Mouse (Mus musculus): ENCODE results near the gene Mrps18b.
A peak's percentile ranks its signal among the peaks of the same experiment; 100 is the strongest.

Gene Mrps18b

DNA sequence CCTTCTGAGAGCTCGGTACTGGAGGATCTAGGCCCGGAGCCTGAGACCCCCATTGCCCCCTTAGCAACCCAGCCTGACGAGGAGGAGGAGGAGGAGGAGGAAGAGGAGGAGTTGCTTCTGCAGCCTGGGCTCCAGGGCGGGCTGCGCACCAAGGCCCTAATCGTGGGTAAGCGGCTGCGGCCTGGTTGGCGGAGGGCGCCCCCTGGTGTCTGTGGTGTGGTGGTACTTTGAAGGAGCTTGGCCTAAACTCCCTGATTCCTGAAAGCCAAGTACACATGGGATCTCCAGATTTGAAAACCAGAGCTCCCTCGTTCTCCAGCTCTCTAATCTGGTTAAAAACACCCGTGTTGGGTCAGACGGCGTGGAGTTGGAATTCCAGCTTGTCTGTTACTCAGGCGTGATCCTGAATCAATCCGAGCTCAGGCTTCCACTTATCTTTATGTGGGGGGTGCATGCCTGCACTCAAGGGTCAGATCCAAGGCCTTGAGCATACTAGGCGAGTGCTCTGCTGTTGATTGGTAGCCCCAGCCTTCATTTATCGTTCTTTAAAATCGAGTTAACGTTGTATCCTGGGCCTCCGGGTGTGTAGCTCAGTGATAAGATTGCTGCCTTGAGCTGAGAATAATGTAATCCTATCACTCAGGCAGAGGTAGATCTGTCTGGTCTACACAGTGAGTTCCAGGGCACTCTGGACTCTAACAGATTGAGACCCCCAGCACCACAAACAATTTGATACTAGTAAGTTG, 42.2 kb downstream of the Mrps18b start:
- peak; percentile 89 for DNase-seq

DNA sequence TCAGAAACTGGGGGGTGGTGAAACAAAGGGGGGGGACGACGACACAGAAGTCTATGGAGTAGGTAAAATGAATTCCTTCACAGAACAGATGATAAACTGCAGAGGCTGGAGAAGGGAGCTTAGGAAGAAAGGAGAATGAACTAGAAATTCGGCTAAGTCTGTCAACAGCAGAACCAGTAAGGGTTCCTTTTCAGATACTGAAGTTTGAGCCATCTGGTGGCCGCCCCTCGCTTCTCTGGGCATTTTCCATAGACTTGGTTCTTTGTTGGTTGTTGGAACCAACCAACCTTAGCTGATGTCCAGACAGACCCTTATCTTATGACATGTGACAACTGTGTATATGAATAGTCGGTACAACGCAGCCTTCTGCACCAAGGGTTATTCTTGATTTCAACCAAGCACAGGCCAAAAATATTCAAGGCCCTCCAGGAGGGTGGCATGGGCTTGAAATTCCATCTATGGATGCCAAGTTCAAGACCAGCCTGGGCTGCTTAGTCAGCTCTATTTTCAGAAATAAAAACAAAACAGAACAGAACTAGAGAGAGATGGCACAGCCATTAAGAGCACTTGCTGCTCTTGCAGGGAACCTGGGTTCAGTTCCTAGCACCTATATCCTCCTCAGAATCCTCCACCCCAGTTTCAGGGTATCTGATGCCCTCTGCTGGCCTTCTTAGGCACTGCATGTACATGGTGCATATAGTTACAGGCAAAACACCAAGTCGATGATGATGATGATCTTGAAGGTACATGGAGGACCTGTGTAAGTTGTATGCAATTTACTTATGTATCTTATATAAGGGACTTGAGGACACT, 45.1 kb downstream of the Mrps18b start:
- DNase-seq = no peak

DNA sequence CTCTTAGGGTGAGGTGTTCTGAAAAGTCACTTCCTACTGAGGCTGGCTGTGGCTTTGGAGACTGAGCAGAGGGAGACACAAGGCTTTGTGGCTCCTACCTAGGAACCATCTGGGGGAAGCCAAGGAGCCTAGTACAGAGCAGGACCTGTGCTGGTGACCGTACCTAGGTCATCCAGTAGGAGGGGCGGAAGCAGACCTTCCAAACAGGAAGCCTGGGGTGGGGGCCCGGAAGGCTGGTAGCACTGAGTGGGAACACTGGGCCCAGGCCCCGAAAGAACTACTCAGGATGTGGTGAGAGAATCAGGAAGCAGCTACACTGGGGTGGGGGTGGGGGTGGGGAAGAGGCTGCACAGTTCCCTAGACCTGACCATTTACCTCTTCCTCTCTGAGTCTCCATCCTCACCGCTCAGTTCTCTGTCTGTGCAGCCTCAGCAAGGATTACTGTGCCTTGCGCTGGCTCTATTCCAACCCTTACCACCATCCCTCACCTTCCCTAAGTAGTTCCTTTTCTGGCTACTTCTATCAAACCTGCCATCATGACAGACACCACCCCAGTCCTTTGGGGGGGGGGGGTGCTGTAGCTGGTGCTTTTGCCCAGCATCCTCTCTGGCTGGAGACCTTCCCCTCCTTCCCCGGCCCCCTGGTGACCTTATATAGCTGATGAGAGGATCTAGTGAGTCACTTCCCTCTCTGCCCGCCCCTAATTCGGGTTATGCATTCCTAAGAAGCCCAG, 45.9 kb downstream of the Mrps18b start:
- DNase-seq = no peak

DNA sequence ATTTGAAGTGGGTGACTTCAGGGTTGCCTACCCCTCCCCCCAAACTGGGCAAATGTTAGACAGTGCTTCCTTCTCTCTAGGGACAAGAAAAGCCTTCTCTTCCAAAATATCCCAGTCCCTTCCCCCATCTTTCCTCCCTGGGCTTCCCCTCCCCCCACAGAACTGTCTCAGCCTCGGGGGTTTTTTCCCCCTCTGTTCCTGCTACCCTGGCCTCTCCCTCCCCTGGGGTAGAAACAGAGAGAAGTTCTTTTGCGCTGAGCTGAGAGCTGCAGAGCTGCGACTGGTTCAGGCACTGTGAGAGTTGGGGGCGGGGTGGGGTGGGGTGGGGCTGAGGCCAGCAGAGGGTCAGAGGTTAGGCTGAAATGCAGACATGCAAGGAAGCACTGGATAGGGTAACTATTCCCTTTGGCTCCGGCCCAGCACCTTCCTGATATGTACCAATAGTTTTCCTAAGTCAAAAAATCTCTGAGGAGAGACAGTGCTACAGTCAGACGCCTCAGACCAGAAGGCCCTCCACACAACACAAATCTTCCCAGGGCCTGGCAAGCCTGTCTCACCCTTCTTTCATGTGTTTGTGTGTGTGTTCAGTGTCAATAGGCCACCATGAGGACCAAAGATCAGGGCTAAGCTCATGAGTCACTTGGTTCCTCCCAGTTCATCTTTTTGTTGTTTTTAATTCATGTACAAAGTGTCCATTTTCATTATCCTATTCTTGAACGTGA, 46.7 kb downstream of the Mrps18b start:
- DNase-seq = no peak

DNA sequence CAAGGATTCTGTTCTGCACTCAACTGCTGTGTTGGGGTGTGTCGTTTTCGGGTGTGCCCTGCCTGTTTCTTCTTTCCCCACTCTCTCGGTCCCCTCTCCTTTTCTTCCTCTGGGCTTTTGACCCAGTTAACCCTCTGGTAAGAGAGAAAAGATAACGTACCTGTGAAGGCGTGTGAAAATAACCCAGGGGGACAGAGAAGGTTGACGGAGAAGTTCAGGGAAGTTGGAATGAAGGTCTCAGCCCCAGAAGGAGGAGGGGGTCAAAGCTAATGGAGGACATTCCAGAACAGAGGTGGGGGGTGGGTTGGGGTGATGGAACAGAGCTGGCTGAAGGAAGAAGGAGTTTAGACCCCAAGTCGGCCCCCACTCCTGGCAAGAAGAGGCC, 47.2 kb downstream of the Mrps18b start:
- DNase-seq = no peak

DNA sequence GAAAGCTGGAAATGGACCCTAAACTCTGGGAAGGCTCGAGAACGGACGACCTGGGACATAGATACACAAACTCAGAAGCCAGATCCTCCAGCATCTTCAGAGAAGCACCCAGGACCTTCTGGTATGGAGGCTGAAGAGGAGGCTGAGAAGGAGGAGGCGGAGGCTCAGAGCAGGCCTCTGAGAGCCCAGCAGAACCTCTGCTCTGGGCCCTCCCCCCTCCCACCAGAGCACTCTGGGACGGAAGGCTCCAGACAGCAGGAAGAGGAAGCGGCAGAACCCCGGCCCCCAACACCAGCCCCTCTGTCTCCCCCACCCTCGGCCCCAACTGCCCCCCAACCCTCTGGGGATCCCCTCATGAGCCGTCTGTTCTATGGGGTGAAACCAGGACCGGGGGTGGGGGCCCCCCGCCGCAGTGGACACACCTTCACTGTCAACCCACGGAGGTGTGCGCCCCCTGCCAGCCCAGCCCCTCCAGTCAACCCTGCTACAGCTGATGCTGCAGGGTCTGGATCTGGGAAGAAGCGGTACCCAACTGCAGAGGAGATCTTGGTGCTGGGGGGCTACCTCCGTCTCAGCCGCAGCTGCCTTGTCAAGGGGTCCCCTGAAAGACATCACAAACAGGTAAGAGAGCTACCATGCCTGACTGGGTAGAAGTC, 47.9 kb downstream of the Mrps18b start:
- DNase-seq = no peak

DNA sequence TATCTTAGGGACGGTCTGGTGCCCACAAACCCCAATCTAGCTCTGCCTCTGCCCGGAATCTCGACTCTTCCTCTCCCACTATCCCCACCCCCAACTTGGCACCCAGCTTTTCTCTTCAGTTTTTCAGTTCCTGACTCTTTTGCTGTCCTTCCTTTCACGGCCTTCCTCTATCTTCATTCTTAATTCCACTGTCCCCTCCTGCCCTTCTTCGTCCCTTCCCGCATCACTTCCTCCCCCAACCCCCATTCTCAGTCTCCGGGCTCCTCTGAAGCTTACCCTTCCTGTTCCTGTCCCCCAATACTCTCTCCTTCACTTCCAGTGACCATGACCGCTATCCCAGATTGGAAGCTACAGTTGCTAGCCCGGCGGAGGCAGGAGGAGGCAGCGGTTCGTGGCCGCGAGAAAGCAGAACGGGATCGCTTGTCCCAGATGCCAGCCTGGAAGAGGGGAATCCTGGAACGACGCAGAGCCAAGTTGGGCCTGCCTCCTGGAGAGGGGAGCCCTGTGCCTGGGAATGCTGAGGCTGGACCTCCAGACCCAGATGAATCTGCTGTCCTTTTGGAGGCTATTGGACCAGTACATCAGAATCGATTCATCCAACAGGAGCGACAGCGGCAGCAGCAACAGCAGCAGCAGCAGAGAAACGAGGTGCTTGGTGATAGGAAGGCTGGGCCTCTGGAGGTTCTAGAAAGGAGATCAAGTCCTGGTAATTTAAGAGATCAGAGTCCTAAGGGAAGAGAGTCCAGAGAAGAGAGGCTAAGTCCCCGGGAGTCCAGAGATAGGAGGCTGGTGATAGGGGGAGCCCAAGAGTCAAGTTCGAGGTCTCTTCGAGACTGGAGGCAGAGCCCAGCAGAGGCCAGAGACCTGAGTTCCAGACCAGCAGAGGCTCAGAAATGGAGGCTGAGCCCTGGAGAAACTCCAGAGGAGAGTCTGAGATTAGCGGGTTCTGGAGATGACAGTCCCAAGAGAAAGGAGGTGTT, 49.0 kb downstream of the Mrps18b start:
- DNase-seq = no peak

DNA sequence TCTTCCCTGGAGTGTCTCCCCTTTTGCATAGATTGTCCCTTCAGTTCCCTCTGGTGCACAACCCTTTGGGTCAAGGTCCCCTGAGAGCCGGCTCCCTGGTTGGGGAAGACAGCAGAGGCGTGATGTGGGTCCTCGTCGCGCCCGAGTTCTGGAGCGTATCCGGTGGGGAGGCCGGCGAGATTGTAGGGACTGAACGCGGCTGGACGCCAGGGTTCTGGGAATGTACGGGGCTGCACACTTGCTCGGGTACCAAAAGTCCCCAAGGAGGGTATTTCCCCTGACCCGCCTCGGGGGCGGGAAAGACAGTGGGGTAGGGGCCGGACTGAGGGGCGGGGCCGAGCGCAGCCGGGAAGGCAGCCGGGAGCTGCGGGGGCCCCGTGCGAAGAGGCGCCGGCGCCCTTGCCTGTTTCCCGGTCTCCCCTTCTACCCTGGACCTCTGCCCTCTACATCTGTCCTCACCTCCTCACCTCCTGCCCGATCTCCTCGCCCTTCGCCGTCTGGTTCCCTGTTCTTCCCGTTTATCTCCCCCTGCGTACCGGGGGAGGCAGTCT, 49.8 kb downstream of the Mrps18b start:
- no peak for DNase-seq

DNA sequence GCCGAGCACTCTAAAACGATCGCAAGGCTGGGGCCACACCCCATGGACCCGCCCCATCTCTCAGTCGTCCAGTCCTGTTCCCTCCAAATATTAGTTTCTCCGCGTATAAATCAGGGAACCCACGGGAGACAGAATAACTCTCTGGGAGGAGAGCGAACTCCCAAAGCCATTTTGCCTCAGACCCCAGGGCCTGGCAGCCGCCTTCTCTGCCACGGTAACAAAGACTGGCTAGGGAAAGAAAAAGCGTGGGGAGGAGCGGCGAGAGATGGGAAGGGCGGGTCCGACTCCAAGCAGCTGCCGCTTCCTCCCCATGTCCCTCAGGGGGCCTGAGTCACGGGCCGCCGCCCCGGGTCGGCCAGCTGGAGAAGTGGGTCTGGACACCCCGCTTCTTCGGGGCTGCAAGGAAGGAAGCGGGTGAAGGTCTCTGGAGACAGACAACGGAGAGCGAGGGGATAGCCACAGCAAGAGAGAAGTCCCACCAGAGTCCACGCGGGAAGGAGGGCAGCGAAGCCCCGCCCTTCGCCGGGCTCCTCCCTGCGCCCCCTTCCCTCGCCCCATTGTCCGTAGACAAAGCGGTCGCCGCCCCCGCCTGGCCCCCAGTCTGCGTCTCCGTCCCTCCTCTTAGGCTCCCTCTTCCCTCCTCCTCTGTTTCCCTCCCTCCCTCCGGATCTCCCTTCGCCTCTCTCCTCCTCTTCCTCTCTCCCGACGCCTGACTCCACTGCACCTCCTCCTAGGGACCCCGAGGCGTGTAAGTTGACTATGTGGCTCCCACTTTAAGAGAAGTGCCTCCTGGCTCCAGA, 50.5 kb downstream of the Mrps18b start, which contains the start of gene Ppp1r18:
TSS of gene Ppp1r18 (plus strand) at position 113 of the 800 bp plus-strand sequence.
- DNase-seq = no peak

DNA sequence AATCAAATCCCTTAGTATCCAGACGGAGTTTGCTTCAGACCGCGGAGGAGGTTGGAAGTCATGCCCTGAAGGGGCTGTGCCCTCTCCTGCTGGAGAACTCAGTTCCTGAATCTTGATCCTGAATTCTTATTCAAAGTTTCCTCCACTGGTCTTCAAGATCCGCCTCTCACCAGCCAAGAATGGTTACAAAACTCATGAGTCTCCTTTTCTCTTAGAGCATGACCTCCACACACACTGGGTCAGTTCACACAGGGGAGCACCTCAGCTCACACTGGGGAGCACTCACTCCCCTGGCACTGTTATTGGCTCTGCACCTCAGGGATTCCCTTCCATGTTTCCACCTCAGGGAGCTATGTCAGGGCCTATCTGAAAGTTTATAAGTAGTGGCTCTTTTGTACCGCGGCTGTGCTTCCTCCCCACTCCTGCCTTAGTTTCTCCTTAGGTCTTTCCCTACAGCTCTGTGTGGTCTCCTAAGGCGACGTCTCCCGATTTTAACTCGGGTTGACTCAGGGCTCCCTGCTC, 51.3 kb downstream of the Mrps18b start:
- DNase-seq = no peak

DNA sequence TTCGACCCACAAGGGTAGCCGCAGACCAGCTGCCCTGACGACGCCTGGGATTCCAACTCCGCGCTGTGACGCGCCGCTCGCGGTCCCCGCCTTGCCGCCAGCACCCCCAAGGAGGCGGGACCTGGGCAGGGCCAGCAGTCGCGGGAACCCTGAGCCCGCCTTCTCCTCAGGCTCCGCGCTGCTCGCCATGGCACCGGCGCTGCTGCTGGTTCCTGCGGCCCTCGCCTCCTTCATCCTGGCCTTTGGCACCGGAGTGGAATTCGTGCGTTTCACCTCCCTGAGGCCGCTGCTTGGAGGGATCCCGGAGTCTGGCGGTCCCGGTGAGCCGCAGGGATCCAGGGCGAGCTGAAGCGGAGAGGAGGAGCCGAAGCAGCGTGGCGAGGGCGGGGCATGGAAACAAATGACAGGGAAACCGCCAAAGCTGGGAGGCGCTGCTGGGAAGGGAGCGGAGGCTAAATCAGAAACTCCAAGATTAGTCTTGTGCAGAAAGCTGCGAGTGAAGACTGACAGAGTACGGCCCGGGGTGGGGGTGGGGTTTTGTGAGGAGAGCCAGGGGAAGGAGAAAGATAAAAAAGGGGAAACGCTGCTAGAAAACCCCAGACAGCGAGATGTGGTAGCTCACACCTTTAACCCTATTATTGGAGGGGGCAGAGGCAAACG, 54.9 kb downstream of the Mrps18b start, which contains the start of gene Nrm:
TSS of gene Nrm (plus strand) at position 121 of the 660 bp plus-strand sequence.
- DNase-seq = peak; percentile 87

DNA sequence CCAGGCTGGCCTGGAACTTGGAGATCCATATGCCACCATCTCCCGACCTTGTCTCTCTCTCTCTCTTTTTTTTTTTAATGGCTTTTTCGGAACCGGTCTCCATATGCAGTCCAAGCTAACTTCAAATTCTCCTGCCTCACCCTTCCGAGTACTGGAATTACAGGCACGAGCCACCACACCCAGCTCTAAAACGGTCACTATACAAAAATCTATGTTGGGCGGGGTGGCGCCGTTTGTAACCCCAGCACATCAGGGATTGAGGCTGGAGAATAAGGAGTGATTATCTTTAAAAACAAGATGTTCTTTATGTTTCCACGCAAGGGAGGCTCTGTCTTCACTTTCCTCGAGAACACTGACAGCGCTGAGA, 55.4 kb downstream of the Mrps18b start:
- no peak for DNase-seq
